Mouse (Mus musculus): ENCODE measurements around the gene Crygn. TPM values are rescaled to one million over a fixed set of nuclear protein-coding genes. Genes with fewer than 3 reads are reported as not detected.

The Crygn gene
- polyA plus RNA-seq, 1 experiment from 2014 or later = not detected

DNA sequence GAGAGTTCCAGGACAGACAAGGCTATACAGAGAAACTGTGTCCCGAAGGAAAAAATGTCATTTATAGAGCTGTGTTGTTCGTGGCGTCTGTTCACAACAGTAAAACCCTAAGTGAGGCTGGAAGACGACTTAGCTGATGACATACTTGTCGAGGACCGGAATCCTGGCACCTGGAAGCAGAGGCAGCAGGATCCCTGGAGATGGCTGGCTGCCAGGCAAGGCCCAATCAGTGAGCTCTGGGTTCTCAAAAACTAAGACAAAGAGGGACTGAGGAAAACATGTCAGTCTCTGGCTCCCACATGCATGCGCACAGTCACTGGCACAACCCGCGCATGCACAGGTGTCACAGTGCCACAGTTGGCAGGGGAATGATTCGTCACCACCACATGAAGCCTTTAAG, 20.2 kb downstream of the Crygn start:
- H3K4me3 ChIP-seq (ENCODE audit: low read depth, low read length) = no peak overlapping the region
- no peaks in the 10 kb centered on the region for H3K27me3 ChIP-seq (ENCODE audit: control insufficient read depth, insufficient read depth, low read length)
- no peaks in the 10 kb centered on the region for H3K4me1 ChIP-seq (ENCODE audit: control insufficient read depth, insufficient read depth, low read length)
- H3K9ac ChIP-seq (replicated peaks; ENCODE audit: low read depth, low read length) = no peak overlapping the region
- H3K4me2 ChIP-seq (ENCODE audit: low read depth, low read length) = no peak overlapping the region
- H3K36me3 ChIP-seq (ENCODE audit: control insufficient read depth, insufficient read depth, low read length) = no peaks in the 10 kb centered on the region
- ATAC-seq (ENCODE audit: low read depth) = no peak
- no peak overlapping the region for H3K27ac ChIP-seq (ENCODE audit: low read depth, low read length)
- H3K9me3 ChIP-seq (ENCODE audit: control insufficient read depth, low read length) = no peaks in the 10 kb centered on the region
- WGBS = 95% methylated on average over 10 of the region's 10 CpGs

DNA sequence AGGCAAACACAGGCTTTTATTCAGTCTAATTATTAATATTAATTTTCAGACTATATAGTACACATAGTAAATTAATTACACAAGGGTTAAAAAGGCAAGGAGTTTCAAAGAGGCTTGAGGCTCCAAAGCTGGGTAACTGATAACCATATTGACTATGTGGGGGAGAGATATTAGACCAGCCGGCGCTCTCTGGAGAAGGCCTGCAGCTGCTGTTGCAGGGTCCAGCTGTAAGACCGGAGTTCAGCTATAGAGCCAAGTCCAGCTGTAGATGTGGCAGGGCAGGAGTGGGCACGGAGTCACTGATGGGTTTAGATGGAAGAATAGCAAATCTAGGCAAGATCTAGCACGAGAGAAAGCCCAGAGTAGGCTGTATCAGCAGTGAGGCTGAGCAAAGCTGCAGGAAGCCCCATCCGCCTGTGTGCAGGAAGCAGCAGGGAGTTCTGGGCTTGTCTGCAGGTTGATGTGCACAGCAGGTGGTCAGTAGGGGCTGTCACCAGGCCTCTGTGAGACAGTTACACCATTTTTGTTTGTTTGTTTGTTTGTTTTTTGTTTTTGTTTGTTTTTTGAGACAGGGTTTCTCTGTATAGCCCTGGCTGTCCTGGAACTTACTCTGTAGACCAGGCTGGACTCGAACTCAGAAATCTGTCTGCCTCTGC, 23.9 kb downstream of the Crygn start:
- Histone ChIP-seq H3K4me2 (ENCODE audit: low read depth, low read length) (no peak overlapping the region), H3K9ac (replicated peaks; ENCODE audit: low read depth, low read length) (no peak overlapping the region), H3K4me3 (ENCODE audit: low read depth, low read length) (no peak overlapping the region), H3K36me3 (ENCODE audit: control insufficient read depth, insufficient read depth, low read length) (no peaks in the 10 kb centered on the region), H3K4me1 (ENCODE audit: control insufficient read depth, insufficient read depth, low read length) (no peaks in the 10 kb centered on the region), H3K27me3 (ENCODE audit: control insufficient read depth, insufficient read depth, low read length) (peaks cover 23% of the 10 kb centered on the region), H3K27ac (ENCODE audit: low read depth, low read length) (no peak overlapping the region), H3K9me3 (ENCODE audit: control insufficient read depth, low read length) (no peaks in the 10 kb centered on the region)
- WGBS = 65% methylated on average over 7 of the region's 7 CpGs
- ATAC-seq (ENCODE audit: low read depth) = no peak

DNA sequence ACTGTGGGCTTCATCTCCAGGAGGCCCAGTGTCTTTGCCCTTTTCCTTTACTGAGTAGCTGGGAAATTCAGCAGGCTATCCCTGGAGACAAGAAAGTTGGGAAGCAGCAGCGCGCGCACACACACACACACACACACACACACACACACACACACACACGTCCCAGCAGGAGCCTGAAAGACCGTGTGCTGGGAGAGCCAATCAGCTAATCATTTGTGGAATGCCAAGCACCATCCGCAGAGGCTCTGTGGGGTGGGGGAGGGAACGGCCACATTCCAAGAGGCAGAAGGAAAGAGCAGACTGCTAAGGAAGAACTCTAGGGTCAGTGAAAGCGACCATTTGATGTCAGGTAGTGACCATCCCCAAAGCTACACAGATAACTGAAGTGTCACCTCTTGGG, 24.7 kb downstream of the Crygn start:
- 5% methylated on average over 8 of the region's 8 CpGs for WGBS
- H3K4me3 ChIP-seq (ENCODE audit: low read depth, low read length) = no peak overlapping the region
- no peaks in the 10 kb centered on the region for H3K4me1 ChIP-seq (ENCODE audit: control insufficient read depth, insufficient read depth, low read length)

DNA sequence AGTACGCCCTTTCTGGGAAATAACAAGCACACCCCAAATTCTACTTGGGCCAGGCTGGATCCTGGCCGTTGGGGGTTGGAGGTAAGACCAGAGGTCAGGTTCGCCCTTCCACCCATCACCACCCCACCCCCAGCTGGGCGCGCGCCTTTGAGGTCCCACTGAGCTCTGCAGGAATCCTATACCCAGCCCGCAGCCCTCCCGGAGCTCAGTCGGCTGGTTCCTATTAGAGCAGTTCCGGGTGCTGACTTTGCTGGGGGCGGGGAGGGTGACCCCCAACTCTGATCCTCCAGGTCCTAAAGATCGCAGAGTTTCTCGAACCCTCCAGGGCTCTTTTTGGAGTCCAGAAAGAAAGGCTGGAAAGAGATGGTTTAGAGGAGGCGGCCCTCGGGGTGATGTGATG, 26.8 kb downstream of the Crygn start:
- Histone ChIP-seq H3K9me3 (ENCODE audit: control insufficient read depth, low read length) (no peaks in the 10 kb centered on the region), H3K9ac (replicated peaks; ENCODE audit: low read depth, low read length) (no peak overlapping the region), H3K27me3 (ENCODE audit: control insufficient read depth, insufficient read depth, low read length) (peaks cover 23% of the 10 kb centered on the region), H3K4me2 (ENCODE audit: low read depth, low read length) (peak overlapping the region; percentile 59), H3K27ac (ENCODE audit: low read depth, low read length) (no peak overlapping the region), H3K4me3 (ENCODE audit: low read depth, low read length) (peak overlapping the region; percentile 33), H3K36me3 (ENCODE audit: control insufficient read depth, insufficient read depth, low read length) (no peaks in the 10 kb centered on the region), H3K4me1 (ENCODE audit: control insufficient read depth, insufficient read depth, low read length) (no peaks in the 10 kb centered on the region)
- WGBS = 4% methylated on average over 15 of the region's 15 CpGs
- no peak for ATAC-seq (ENCODE audit: low read depth)

More for the DNA sequence above, 24.7 kb downstream of the Crygn start:
- ATAC-seq (ENCODE audit: low read depth) = no peak
- H3K9ac ChIP-seq (replicated peaks; ENCODE audit: low read depth, low read length) = no peak overlapping the region
- H3K4me2 ChIP-seq (ENCODE audit: low read depth, low read length) = no peak overlapping the region
- peaks cover 23% of the 10 kb centered on the region for H3K27me3 ChIP-seq (ENCODE audit: control insufficient read depth, insufficient read depth, low read length)
- no peak overlapping the region for H3K27ac ChIP-seq (ENCODE audit: low read depth, low read length)
- H3K36me3 ChIP-seq (ENCODE audit: control insufficient read depth, insufficient read depth, low read length) = no peaks in the 10 kb centered on the region
- no peaks in the 10 kb centered on the region for H3K9me3 ChIP-seq (ENCODE audit: control insufficient read depth, low read length)

DNA sequence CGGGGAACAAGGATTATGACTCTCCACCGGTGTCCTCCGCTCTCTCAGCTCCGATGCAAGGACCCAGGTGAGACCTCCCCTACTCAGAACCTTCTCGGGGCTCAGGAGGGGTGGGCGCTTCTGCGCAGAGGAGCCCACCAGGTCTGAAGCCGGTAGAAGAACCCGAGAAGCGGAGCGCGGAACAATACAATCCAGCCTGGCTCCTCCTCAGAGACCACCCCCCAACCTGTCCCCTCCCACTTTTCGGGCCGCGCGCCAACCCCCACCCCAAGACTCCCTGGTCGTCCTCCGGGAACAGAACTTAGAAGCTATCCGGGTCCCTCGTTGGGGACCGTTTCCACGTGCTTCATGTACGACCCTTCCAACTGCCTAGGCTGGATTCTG, 27.3 kb downstream of the Crygn start, which contains the start of gene Wdr86:
Gene Wdr86, minus strand, starts transcription at position 240 of the 384 bp plus-strand sequence.
- WGBS = under 1% methylated on average over 21 of the region's 23 CpGs
- peak within 1 kb of the TSS; percentile 33 for H3K4me3 ChIP-seq (ENCODE audit: low read depth, low read length)
- no peaks in the 10 kb centered on the region for H3K9me3 ChIP-seq (ENCODE audit: control insufficient read depth, low read length)
- no peaks in the 10 kb centered on the region for H3K4me1 ChIP-seq (ENCODE audit: control insufficient read depth, insufficient read depth, low read length)
- no peaks in the 10 kb centered on the region for H3K36me3 ChIP-seq (ENCODE audit: control insufficient read depth, insufficient read depth, low read length)
- peaks cover 23% of the 10 kb centered on the region for H3K27me3 ChIP-seq (ENCODE audit: control insufficient read depth, insufficient read depth, low read length)
- H3K27ac ChIP-seq (ENCODE audit: low read depth, low read length) = no peak within 1 kb of the TSS
- peak within 1 kb of the TSS; percentile 59 for H3K4me2 ChIP-seq (ENCODE audit: low read depth, low read length)
- ATAC-seq (ENCODE audit: low read depth) = peak; percentile 51; the same call in 1 of the 2 replicates
- H3K9ac ChIP-seq (replicated peaks; ENCODE audit: low read depth, low read length) = peak within 1 kb of the TSS; percentile 47

DNA sequence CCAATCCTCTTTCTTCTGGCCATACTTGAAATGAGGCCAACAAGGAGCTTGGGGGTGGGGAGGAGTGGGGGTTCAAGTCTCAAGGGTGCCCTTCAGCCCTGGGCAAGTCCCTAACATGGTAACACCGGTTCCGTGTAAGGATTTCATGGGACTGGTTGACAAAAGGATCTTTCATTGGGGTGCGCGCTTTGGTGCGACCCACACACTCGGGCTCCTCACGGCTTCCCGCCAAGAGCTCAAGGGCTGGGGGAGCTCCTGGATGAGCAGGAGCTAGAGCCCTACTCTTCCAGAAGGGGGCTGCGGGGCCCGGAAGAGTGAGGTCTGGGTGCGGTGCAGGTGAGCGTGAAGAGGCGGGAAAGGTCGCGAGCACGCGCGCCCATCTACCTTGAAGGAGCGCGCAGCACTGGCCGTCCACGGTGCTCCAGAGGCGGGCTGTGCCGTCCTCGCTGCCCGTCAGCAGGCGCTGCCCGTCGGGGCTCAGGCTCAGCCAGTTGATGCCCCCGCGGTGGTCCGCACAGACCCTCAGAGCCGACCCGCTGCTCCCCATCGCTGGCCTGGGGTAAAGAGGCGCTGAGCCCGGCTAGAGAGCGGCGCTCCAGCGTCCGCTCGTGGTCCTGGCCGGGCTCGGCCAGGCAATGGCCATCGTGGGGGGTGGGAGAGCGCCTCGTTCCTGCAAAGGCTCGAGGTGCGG, 27.9 kb downstream of the Crygn start:
- 0 out of 2 replicates have a peak, but pooled peaks have one; percentile 7 for ATAC-seq (ENCODE audit: low read depth)
- peak overlapping the region; percentile 47 for H3K9ac ChIP-seq (replicated peaks; ENCODE audit: low read depth, low read length)
- H3K27ac ChIP-seq (ENCODE audit: low read depth, low read length) = no peak overlapping the region
- 2% methylated on average over 45 of the region's 49 CpGs for WGBS
- no peaks in the 10 kb centered on the region for H3K9me3 ChIP-seq (ENCODE audit: control insufficient read depth, low read length)
- peak overlapping the region; percentile 33 for H3K4me3 ChIP-seq (ENCODE audit: low read depth, low read length)
- H3K4me1 ChIP-seq (ENCODE audit: control insufficient read depth, insufficient read depth, low read length) = no peaks in the 10 kb centered on the region
- no peaks in the 10 kb centered on the region for H3K36me3 ChIP-seq (ENCODE audit: control insufficient read depth, insufficient read depth, low read length)
- peak overlapping the region; percentile 59 for H3K4me2 ChIP-seq (ENCODE audit: low read depth, low read length)
- peaks cover 23% of the 10 kb centered on the region for H3K27me3 ChIP-seq (ENCODE audit: control insufficient read depth, insufficient read depth, low read length)

DNA sequence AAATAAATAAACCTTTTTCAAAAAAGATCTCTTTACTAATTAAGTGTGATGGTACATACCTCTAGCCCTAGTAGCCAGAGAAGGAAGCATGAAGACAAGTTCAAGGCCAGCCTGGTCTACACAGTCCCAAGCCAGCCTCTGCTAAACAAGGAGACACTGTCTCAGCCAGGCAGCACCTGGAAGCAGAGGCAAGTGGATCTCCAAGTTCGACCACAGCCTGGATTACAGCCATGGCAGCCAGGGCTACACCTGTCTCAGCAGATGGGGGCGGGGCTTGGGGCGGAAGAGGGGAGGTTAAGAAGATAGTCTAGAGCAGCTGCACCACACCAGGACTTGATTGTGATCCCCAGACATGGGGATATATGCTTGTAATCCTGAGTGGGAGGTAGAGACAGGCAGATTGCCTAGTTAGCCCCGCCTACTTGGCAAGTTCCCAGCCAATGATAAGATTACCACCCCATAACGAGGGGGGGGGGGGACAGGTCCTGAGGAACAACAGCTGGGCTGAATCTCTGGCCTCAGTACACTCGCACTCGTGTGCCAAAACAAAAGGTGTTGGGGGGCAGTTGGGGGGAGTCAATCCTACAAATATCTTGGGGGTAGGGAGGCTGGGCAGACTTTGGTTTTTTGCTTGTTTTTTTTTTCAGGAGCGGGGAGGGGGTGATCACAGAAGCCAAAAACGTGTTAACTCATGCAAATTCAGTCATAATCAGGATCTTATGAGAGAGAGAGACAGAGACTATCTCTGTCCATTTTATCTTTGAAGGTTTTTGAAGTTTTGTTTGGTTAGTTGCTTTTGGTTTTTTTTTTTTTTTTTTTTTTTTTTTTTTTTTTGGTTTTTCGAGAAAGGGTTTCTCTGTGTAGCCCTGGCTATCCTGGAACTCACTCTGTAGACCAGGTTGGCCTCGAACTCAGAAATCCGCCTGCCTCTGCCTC, 30.6 kb downstream of the Crygn start:
- Histone ChIP-seq H3K4me1 (ENCODE audit: control insufficient read depth, insufficient read depth, low read length) (no peaks in the 10 kb centered on the region), H3K36me3 (ENCODE audit: control insufficient read depth, insufficient read depth, low read length) (no peaks in the 10 kb centered on the region), H3K4me2 (ENCODE audit: low read depth, low read length) (no peak overlapping the region), H3K27ac (ENCODE audit: low read depth, low read length) (no peak overlapping the region), H3K27me3 (ENCODE audit: control insufficient read depth, insufficient read depth, low read length) (peaks cover 23% of the 10 kb centered on the region), H3K4me3 (ENCODE audit: low read depth, low read length) (no peak overlapping the region), H3K9me3 (ENCODE audit: control insufficient read depth, low read length) (no peaks in the 10 kb centered on the region), H3K9ac (replicated peaks; ENCODE audit: low read depth, low read length) (no peak overlapping the region)
- ATAC-seq (ENCODE audit: low read depth) = no peak
- 68% methylated on average over 12 of the region's 12 CpGs for WGBS

DNA sequence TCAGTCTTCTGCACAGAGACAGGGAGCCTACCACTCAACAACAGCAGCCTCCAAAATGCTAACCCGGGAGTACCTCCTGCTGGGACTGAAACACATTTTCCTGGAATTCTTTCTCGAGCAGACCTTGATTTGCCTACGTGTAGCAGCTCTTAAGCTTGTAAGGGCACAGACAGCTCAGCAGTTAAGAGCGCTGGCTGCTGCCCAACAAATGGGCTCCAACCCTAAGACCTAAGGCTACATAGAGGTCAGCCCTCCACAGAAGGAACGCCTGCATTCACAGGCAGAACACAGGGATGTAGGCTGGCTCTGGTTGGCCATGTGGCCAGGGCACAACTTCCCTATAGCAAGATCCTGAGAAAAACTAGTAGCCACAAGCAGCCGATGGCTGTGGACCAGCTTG, 31.9 kb downstream of the Crygn start:
- ATAC-seq (ENCODE audit: low read depth) = no peak
- WGBS = 71% methylated on average over 6 of the region's 6 CpGs
- H3K27me3 ChIP-seq (ENCODE audit: control insufficient read depth, insufficient read depth, low read length) = peaks cover 18% of the 10 kb centered on the region
- H3K9ac ChIP-seq (replicated peaks; ENCODE audit: low read depth, low read length) = no peak overlapping the region
- no peak overlapping the region for H3K4me2 ChIP-seq (ENCODE audit: low read depth, low read length)
- H3K36me3 ChIP-seq (ENCODE audit: control insufficient read depth, insufficient read depth, low read length) = no peaks in the 10 kb centered on the region
- H3K9me3 ChIP-seq (ENCODE audit: control insufficient read depth, low read length) = no peaks in the 10 kb centered on the region
- no peak overlapping the region for H3K4me3 ChIP-seq (ENCODE audit: low read depth, low read length)
- H3K4me1 ChIP-seq (ENCODE audit: control insufficient read depth, insufficient read depth, low read length) = no peaks in the 10 kb centered on the region
- no peak overlapping the region for H3K27ac ChIP-seq (ENCODE audit: low read depth, low read length)

All from neural tube, embryonic 14.5 days (tissue).